Mouse (Mus musculus) bone marrow, adult 2 months (tissue): ENCODE data around the gene Ngly1.

Experiments
- CTCF ChIP-seq: fragments of 200-500 bp; IDR thresholded peaks from 2 replicates; pipeline ENCODE4 v1.5.1; 2011; ENCODE audit warnings: low read length, control low read depth; ENCODE audit not compliant: control insufficient read depth, insufficient read depth
- POLR2A ChIP-seq: fragments of 200-500 bp; IDR thresholded peaks from 2 replicates; pipeline ENCODE4 v1.6.1; 2011; ENCODE audit warnings: low read depth, mild to moderate bottlenecking, control low read depth, low read length, borderline replicate concordance; ENCODE audit not compliant: control insufficient read depth

GRCm38 (mm10) chr14:16293921-16294320 lies 44.8 kb downstream of the Ngly1 start:
- no peak for TF ChIP-seq CTCF
- no peak for TF ChIP-seq POLR2A
